Comparison of ENCODE assay signal across 30 mouse cellular contexts in the genomic region with DNA sequence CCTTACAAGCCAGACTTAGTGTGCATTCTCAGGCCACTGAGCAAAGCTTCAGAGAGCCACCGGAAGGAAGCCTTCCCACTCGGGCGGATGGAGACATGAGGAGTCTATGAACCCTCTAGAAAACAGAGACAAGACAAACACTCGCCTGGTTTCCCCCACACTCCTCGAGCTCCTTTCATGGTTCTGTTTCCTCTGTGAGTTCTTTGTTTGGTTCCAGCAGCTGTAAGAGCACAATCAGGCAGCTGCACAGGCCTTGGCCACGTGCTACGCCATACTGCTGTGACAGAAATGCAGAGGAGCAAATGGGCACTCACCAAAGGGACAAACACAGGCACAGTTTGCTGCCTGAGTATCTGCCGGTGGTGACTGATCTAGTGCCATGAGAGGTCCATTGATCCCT. TPM values are rescaled to one million over a fixed set of nuclear protein-coding genes. Genes with fewer than 3 reads are reported as not detected.
DNase-seq lines count a peak whose midpoint lies in the region; ATAC-seq and TF ChIP-seq lines count a peak whose summit lies in the region.
"Had no signal": no experiment of that assay in that cellular context is flagged by ENCODE, and none has a peak within 500 bp of the region (broad histone marks: within the 10 kb centered on the region; RNA-seq: fewer than 3 reads in every experiment).

No protein-coding gene starts in this region.

- no peak overlapping the region for H3K9ac ChIP-seq in hindbrain, embryonic 16.5 days (ENCODE audit: low read depth, low read length)
- no peak overlapping the region for H3K9ac ChIP-seq in midbrain, postnatal 0 days (replicated peaks; ENCODE audit: low read length, poor library complexity, severe bottlenecking)
- H3K9ac ChIP-seq in midbrain, embryonic 15.5 days, result no peak overlapping the region
- H3K9ac ChIP-seq in forebrain, postnatal 0 days, result no peak overlapping the region
- H3K9ac ChIP-seq in heart, embryonic 12.5 days, result no peak overlapping the region
- H3K9ac ChIP-seq: hindbrain, embryonic 15.5 days; limb, embryonic 12.5 days; liver, embryonic 12.5 days had no signal

- no peak for ATAC-seq in hindbrain, embryonic 16.5 days
- no peak for ATAC-seq in midbrain, postnatal 0 days (ENCODE audit: low FRiP score)
- ATAC-seq in midbrain, embryonic 15.5 days (replicated peaks), result no peak
- ATAC-seq in forebrain, postnatal 0 days, result peak; percentile 42
- no peak for ATAC-seq in heart, embryonic 12.5 days (ENCODE audit: insufficient number of reproducible peaks, low FRiP score)
- ATAC-seq: activated CD4-positive, CD25-positive, alpha-beta regulatory T cell, adult 4 months; liver, embryonic 12.5 days; Patski had no signal

- WGBS in hindbrain, embryonic 10.5 days, result 56% methylated on average over 8 of the region's 8 CpGs
- 50% methylated on average over 8 of the region's 8 CpGs for WGBS in hindbrain, embryonic 16.5 days
- WGBS in midbrain, postnatal 0 days, result 57% methylated on average over 8 of the region's 8 CpGs
- 55% methylated on average over 8 of the region's 8 CpGs for WGBS in midbrain, embryonic 15.5 days
- WGBS in forebrain, postnatal 0 days, result 64% methylated on average over 8 of the region's 8 CpGs
- WGBS in heart, embryonic 12.5 days, result 69% methylated on average over 8 of the region's 8 CpGs

- no peak for TF ChIP-seq CTCF in midbrain, postnatal 0 days (IDR thresholded peaks at IDR 0.05)
- TF ChIP-seq CTCF in forebrain, postnatal 0 days (IDR thresholded peaks at IDR 0.05; ENCODE audit: low read depth), result no peak

- H3K4me2 ChIP-seq in hindbrain, embryonic 16.5 days (ENCODE audit: low read length), result no peak overlapping the region
- H3K4me2 ChIP-seq in midbrain, postnatal 0 days (ENCODE audit: low read depth, low read length, poor library complexity, severe bottlenecking), result no peak overlapping the region
- H3K4me2 ChIP-seq in midbrain, embryonic 15.5 days, result no peak overlapping the region
- no peak overlapping the region for H3K4me2 ChIP-seq in forebrain, postnatal 0 days (ENCODE audit: low read depth)
- H3K4me2 ChIP-seq in heart, embryonic 12.5 days, result no peak overlapping the region
- H3K4me2 ChIP-seq: heart, embryonic 11.5 days; hindbrain, embryonic 15.5 days; limb, embryonic 12.5 days; liver, embryonic 12.5 days had no signal

- no peak overlapping the region for H3K4me3 ChIP-seq in hindbrain, embryonic 10.5 days
- no peak overlapping the region for H3K4me3 ChIP-seq in hindbrain, embryonic 16.5 days (ENCODE audit: low read length)
- H3K4me3 ChIP-seq in midbrain, postnatal 0 days (ENCODE audit: low read depth, low read length), result no peak overlapping the region
- H3K4me3 ChIP-seq in midbrain, embryonic 15.5 days, result no peak overlapping the region
- no peak overlapping the region for H3K4me3 ChIP-seq in forebrain, postnatal 0 days (ENCODE audit: low read depth, low read length)
- H3K4me3 ChIP-seq in heart, embryonic 12.5 days, result no peak overlapping the region
- H3K4me3 ChIP-seq: hindbrain, embryonic 15.5 days; limb, embryonic 12.5 days; liver, embryonic 12.5 days had no signal

- H3K9me3 ChIP-seq in hindbrain, embryonic 10.5 days, result no peaks in the 10 kb centered on the region
- no peaks in the 10 kb centered on the region for H3K9me3 ChIP-seq in hindbrain, embryonic 16.5 days (ENCODE audit: control insufficient read depth, low read length)
- no peaks in the 10 kb centered on the region for H3K9me3 ChIP-seq in midbrain, postnatal 0 days (ENCODE audit: low read length)
- no peaks in the 10 kb centered on the region for H3K9me3 ChIP-seq in midbrain, embryonic 15.5 days
- H3K9me3 ChIP-seq in forebrain, postnatal 0 days (ENCODE audit: low read length), result no peaks in the 10 kb centered on the region
- no peaks in the 10 kb centered on the region for H3K9me3 ChIP-seq in heart, embryonic 12.5 days (replicated peaks)
- H3K9me3 ChIP-seq: hindbrain, embryonic 15.5 days; limb, embryonic 12.5 days; liver, embryonic 12.5 days had no signal

- H3K4me1 ChIP-seq in hindbrain, embryonic 10.5 days (replicated peaks), result peaks cover 23% of the 10 kb centered on the region
- H3K4me1 ChIP-seq in hindbrain, embryonic 16.5 days (ENCODE audit: control insufficient read depth, insufficient read depth, low read depth, low read length), result no peaks in the 10 kb centered on the region; the same call in 1 of the 2 replicates
- H3K4me1 ChIP-seq in midbrain, postnatal 0 days (ENCODE audit: insufficient read depth, low read length), result no peaks in the 10 kb centered on the region; the same call in 1 of the 2 replicates
- H3K4me1 ChIP-seq in midbrain, embryonic 15.5 days, result peaks cover 8% of the 10 kb centered on the region
- H3K4me1 ChIP-seq in forebrain, postnatal 0 days (ENCODE audit: insufficient read depth), result no peaks in the 10 kb centered on the region
- no peaks in the 10 kb centered on the region for H3K4me1 ChIP-seq in heart, embryonic 12.5 days (replicated peaks)

- no peak for DNase-seq in hindbrain, embryonic 10.5 days (ENCODE audit: low spot score)
- DNase-seq in midbrain, postnatal 0 days (ENCODE audit: low spot score), result peak; percentile 39
- peak; percentile 35 for DNase-seq in forebrain, postnatal 0 days
- peak; percentile 20 to 39 for DNase-seq in thymus, postnatal 36 days
- DNase-seq in lung, postnatal 10 days, result no peak
- DNase-seq: adrenal gland, postnatal 10 days; B cell, adult 2 months; cerebellum, adult 2 months; cerebellum, postnatal 36 days; kidney, adult 18-20 months; lung, adult 2 months; lung, postnatal 36 days; right cerebral cortex, postnatal 14 days had no signal

- peak overlapping the region; percentile 18; the same call in 1 of the 2 replicates for H3K27ac ChIP-seq in hindbrain, embryonic 10.5 days
- no peak overlapping the region for H3K27ac ChIP-seq in hindbrain, embryonic 16.5 days (ENCODE audit: low read depth, low read length)
- H3K27ac ChIP-seq in midbrain, postnatal 0 days (ENCODE audit: low read depth, low read length), result no peak overlapping the region
- H3K27ac ChIP-seq in midbrain, embryonic 15.5 days, result no peak overlapping the region
- no peak overlapping the region for H3K27ac ChIP-seq in forebrain, postnatal 0 days (ENCODE audit: low read depth, low read length)
- no peak overlapping the region for H3K27ac ChIP-seq in heart, embryonic 12.5 days (ENCODE audit: poor library complexity, severe bottlenecking)
- H3K27ac ChIP-seq: hindbrain, embryonic 15.5 days; kidney, postnatal 0 days; limb, embryonic 12.5 days; liver, embryonic 12.5 days had no signal

- H3K27me3 ChIP-seq in hindbrain, embryonic 10.5 days (ENCODE audit: insufficient read depth, poor library complexity, severe bottlenecking), result 0 out of 2 replicates have a peak, but pooled peaks cover 5% of the 10 kb centered on the region
- H3K27me3 ChIP-seq in hindbrain, embryonic 16.5 days (replicated peaks; ENCODE audit: control insufficient read depth, insufficient read depth, low read length), result no peaks in the 10 kb centered on the region
- no peaks in the 10 kb centered on the region for H3K27me3 ChIP-seq in midbrain, postnatal 0 days (ENCODE audit: insufficient read depth, low read length)
- no peaks in the 10 kb centered on the region for H3K27me3 ChIP-seq in midbrain, embryonic 15.5 days (replicated peaks)
- no peaks in the 10 kb centered on the region for H3K27me3 ChIP-seq in forebrain, postnatal 0 days (ENCODE audit: insufficient read depth, low read length)
- H3K27me3 ChIP-seq in heart, embryonic 12.5 days (replicated peaks), result peaks cover 3% of the 10 kb centered on the region; the same call in 1 of the 2 replicates
- H3K27me3 ChIP-seq: hindbrain, embryonic 15.5 days; liver, embryonic 12.5 days; Patski had no signal

- no peaks in the 10 kb centered on the region for H3K36me3 ChIP-seq in hindbrain, embryonic 10.5 days
- no peaks in the 10 kb centered on the region for H3K36me3 ChIP-seq in hindbrain, embryonic 16.5 days (ENCODE audit: control insufficient read depth, insufficient read depth, low read length)
- no peaks in the 10 kb centered on the region for H3K36me3 ChIP-seq in midbrain, postnatal 0 days (ENCODE audit: insufficient read depth, low read length)
- H3K36me3 ChIP-seq in midbrain, embryonic 15.5 days (replicated peaks), result no peaks in the 10 kb centered on the region
- no peaks in the 10 kb centered on the region for H3K36me3 ChIP-seq in forebrain, postnatal 0 days (ENCODE audit: insufficient read depth)
- H3K36me3 ChIP-seq in heart, embryonic 12.5 days, result no peaks in the 10 kb centered on the region
- H3K36me3 ChIP-seq: hindbrain, embryonic 15.5 days; limb, embryonic 12.5 days; liver, embryonic 12.5 days had no signal

RNA-seq across cellular contexts. Expression of a gene that starts 29.1 kb away (rescaled TPM):
- not detected in 2 replicates for polyA plus RNA-seq in hindbrain, embryonic 10.5 days (2016; fragmentation: Nextera tagmentation; extraction: Ambion mirVana)
- not detected in 2 replicates for polyA plus RNA-seq in hindbrain, embryonic 16.5 days (2015; fragmentation: Nextera tagmentation; extraction: Ambion mirVana)
- not detected in 2 replicates for total RNA-seq in midbrain, postnatal 0 days (2014; rRNA removed)
- 0.31 TPM in 1 of 2 replicates, not detected in the other for polyA plus RNA-seq in midbrain, postnatal 0 days (2015; fragmentation: Nextera tagmentation; extraction: Ambion mirVana)
- polyA plus RNA-seq in midbrain, embryonic 15.5 days (2015; fragmentation: Nextera tagmentation; extraction: Ambion mirVana), result not detected in 2 replicates
- 0.54 TPM in 1 of 2 replicates, not detected in the other for total RNA-seq in forebrain, postnatal 0 days (2014; rRNA removed)
- 0.19 and 0.21 TPM in 2 replicates for polyA plus RNA-seq in forebrain, postnatal 0 days (2015; fragmentation: Nextera tagmentation; extraction: Ambion mirVana)
- not detected in 2 replicates for polyA plus RNA-seq in heart, embryonic 12.5 days (2016; fragmentation: Nextera tagmentation; extraction: Ambion mirVana)
- total RNA-seq: adrenal gland, postnatal 10 days; heart, postnatal 25 days; layer of hippocampus, adult 18-20 months; left cerebral cortex, adult 8-10 months; megakaryocyte-erythroid progenitor cell, adult 5-6 weeks had no signal
- polyA plus RNA-seq: cerebellum, adult 2 months; heart, embryonic 11.5 days; limb, embryonic 12.5 days; liver, embryonic 12.5 days; lung, adult 2 months; neural tube, embryonic 14.5 days; spleen, adult 2 months; stomach, embryonic 14.5 days had no signal

Comparison
In these comparisons a context has a peak if more than half of its experiments do, and no peak if none do; other contexts are left out.
1. DNase-seq: peak in midbrain, postnatal 0 days (single experiment), forebrain, postnatal 0 days (single experiment) and thymus, postnatal 36 days (2 of 2); none in hindbrain, embryonic 10.5 days (single experiment) and lung, postnatal 10 days (single experiment).